Mouse (Mus musculus) ovary, postnatal 36 days (tissue): Measurements from ENCODE around the gene Gm11009.
"Not testable (repeated sequence)": the region's sequence is repeated elsewhere in the genome, so short reads cannot be mapped to it uniquely, and the experiment has no call there.

Experiments
- DNase-seq: peaks from one replicate; pipeline ENCODE4 v3.0.0; 2022; ENCODE audit warnings: low spot score, mixed read lengths

Gm11009 gene

GRCm38 (mm10) chr2:176319394-176319793 is at the start of gene Gm11009:
Gene Gm11009, minus strand, starts transcription at chr2:176319494.
- DNase-seq = not testable (repeated sequence)
